Mouse (Mus musculus) embryo, embryonic 11.5 days (tissue): ENCODE data around the gene Trim15.

ENCODE experiments used
- DNase-seq: peaks from one replicate; pipeline ENCODE4 v3.0.0-alpha.2; 2012; ENCODE audit warnings: low read depth, low spot score

Trim15 gene

GRCm38 (mm10) chr17:36869955-36870810, 3.2 kb upstream of the Trim15 start:
- DNase-seq, result no peak

DNA sequence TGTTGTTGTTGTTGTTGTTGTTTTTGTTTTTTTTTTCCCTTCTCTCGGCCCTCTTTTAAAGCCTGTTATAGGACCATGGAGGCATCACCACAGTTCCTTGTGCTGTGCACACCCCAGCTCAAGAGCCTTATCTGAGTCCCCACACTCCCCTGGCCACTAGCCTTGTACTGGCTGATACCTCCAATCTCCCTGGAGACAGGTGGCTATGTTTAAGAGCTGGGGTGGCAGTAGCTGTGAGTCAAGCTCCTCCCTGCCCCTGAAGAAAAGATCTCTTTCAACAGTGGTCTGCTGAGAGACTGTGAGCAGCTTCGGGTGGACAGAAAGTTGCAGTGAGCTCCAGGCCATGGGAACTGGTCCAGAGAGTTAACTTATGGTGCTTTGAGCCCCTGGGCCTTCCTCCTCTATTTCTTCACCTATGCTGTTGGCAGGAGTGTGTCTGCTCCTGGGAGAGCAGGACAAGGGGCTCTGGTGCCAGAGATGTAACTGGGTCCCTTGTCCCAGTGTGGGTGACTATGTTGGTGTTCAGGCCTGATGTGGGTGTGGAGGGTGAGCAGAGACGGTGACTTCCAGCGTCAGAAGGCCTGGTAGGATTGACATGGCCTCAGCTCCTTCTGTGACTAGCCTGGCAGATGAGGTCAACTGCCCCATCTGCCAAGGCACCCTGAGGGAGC, 2.4 kb upstream of the Trim15 start, which contains the start of gene Trim10:
Gene Trim10 (plus strand): TSS at position 291 of the 671 bp plus-strand sequence.
- no peak for DNase-seq

GRCm38 (mm10) chr17:36868836-36869235, 1.8 kb upstream of the Trim15 start:
- no peak for DNase-seq

DNA sequence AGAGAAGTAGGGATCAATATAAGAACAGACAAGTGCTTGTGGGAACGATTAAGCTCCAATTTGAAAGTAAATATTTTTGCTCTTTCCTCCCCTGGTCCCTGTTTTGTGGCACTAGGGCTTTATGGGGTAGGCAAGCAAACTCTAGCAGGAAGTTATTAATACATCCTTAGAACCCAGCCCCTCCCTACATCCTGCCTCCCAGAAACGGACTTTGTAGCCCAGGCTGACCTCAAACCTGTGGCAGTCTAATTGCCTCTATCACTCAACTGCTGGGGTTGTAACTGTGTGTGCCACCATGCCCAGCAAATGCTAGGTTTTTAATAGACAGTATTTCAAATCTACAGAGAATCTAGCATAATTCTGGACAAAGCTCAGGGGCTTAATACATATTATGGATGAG, 5.3 kb downstream of the Trim15 start:
- DNase-seq, result no peak

- no peak for DNase-seq
These were observed 8.8 kb downstream of the Trim15 start for GRCm38 (mm10) chr17:36858181-36858580.

DNA sequence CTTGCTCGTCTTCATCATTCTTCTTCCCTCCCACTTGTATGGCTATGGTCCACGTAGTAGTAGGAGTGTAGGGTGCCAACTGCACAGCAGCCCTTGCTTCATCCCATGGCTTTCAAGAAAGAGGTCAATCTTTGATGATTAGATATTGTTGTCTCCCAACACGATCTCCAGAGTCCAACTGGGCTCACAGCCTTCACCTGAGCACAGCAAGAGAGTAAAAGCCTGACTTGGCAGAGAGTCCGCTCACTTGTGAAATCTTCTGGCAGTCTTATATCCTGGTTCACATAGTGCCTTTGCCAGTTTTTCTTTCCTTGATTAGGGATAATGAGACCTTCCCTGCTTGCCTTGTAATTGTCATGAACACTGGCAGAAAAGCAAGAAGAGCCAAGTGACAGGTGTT, 10.8 kb downstream of the Trim15 start:
- no peak for DNase-seq

GRCm38 (mm10) chr17:36855484-36855883, 11.5 kb downstream of the Trim15 start:
- no peak for DNase-seq

DNA sequence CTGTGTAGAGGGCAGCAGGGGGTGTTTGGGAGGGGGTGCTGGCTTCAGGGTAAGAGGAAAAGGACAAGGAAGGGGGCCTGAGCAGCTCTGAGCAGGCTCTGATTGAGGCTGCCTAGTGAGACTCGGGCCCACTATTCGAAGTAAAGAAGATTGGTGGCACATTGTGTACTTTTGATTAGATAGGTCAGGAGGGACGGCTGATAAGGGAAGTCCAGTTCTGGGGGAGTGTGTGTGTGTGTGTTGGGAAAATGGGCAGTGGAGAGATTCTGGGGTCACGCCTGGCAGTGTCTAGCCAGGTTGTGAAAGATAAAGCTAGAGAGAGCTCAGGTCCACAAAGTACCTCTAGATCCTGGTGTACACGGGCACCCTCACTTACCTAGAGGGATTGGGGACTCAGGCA, 15.4 kb downstream of the Trim15 start:
- no peak for DNase-seq

GRCm38 (mm10) chr17:36851200-36851599, 15.8 kb downstream of the Trim15 start:
- DNase-seq, result no peak

GRCm38 (mm10) chr17:36849992-36850391, 17.0 kb downstream of the Trim15 start:
- no peak for DNase-seq

GRCm38 (mm10) chr17:36848911-36849310, 18.1 kb downstream of the Trim15 start:
- DNase-seq, result no peak

DNA sequence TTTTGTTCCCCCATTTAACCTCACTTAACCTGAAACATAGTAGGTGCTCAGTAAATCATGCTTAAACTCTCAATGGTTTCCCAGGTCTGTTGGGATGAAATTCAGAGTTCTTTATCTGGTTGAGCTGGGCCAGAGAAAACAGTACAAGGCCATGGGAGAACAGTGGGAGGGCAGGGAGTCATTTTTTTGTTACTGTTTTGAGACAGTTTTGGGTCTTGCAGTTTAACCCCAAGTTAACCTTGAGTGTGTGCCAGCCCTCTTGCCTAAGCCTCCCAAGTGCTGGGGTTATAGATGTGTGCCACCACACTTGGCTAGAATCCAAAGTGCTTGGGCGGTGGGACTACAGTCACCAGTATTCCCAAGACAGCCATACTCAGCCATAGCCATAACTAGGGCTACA, 22.3 kb downstream of the Trim15 start:
- DNase-seq, result no peak

DNA sequence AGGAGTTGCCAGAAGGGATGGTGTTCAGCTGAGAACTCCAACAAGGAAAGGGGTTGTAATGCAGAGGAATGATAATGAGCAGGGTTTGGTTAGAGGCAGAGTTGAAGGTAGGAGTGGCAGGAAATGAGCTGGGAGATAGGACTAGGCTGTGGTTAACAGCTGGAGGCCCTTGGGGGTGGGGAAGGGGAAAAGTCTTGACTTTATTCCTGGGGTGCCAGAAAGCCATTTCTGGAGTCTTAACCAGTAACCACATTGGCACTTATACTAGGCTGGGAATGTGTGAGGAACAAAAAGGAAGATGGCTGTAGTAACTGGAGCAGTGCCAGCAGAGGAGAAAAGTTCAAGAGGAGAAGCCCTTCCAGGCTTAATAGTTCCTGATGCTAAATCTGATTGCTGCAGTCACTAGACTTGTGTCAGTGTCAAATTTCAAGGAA, 22.7 kb downstream of the Trim15 start:
- no peak for DNase-seq

- DNase-seq, result no peak
These were observed 23.3 kb downstream of the Trim15 start for GRCm38 (mm10) chr17:36843696-36844095.

GRCm38 (mm10) chr17:36840961-36841445, 26.0 kb downstream of the Trim15 start:
- no peak for DNase-seq

GRCm38 (mm10) chr17:36839931-36840330, 27.1 kb downstream of the Trim15 start:
- DNase-seq, result no peak

DNA sequence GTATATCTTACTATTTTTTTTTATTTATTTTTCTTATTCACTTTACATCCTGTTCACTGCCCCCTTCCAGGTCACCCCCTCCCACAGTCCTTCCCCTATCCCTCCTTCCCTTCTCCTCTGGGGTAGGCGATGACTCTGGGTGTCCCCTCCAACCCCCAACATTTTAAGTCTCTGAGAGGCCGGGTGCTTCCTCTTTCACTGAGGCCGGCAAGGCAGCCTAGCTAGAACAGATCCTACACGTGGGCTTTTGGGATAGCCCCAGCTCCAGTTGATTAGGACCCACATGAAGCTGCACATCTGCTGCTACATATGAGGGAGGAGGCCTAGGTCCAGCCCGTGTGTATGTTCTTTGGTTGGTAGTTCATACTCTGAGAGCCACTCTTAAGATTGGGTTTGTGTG, 28.0 kb downstream of the Trim15 start:
- DNase-seq, result no peak

GRCm38 (mm10) chr17:36836874-36837647, 29.9 kb downstream of the Trim15 start, which contains the start of gene Trim26:
Gene Trim26, plus strand, starts transcription at chr17:36837134.
- peak; percentile 95 for DNase-seq

DNA sequence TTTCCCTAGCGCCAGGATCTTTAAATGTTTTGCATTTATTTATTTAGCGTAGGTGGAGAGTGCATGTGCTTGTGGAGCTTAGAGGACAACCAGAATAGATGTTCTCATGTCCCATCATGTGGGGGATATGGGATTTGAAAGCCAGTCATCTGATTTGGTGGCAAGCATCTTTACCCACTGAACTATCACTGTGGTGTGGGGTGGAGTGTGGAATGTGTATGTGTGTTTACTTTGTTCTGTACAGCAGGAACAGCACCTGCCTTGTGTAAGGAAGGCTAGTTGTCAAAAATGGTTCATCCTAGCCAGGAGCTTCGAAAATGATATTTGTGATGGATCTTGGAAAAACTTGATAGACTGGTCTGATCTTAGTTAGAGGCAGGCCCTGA, 30.6 kb downstream of the Trim15 start:
- no peak for DNase-seq

- no peak for DNase-seq
These were observed 31.2 kb downstream of the Trim15 start for GRCm38 (mm10) chr17:36835591-36836426.

GRCm38 (mm10) chr17:36832694-36833093, 34.3 kb downstream of the Trim15 start:
- DNase-seq, result no peak
